Mouse (Mus musculus): Measurements from ENCODE around the gene Csl. TPM values are rescaled to one million over a fixed set of nuclear protein-coding genes. Genes with fewer than 3 reads are reported as not detected.

Gene Csl
- 0.09 TPM in 1 of 2 replicates, not detected in the other for polyA plus RNA-seq (2012; rRNA removed)

- Histone ChIP-seq H3K4me3 (ENCODE audit: control insufficient read depth, insufficient read depth, low read length) (no peak within 1 kb of the TSS), H3K27ac (ENCODE audit: control insufficient read depth, insufficient read depth, low read length) (no peak within 1 kb of the TSS), H3K4me1 (replicated peaks; ENCODE audit: control insufficient read depth, insufficient read depth, low read length) (no peaks in the 10 kb centered on the region), H3K27me3 (ENCODE audit: control insufficient read depth, insufficient read depth, low read length) (no peaks in the 10 kb centered on the region), H3K36me3 (ENCODE audit: control insufficient read depth, insufficient read depth, low read length) (no peaks in the 10 kb centered on the region)
- no peak for DNase-seq
- TF ChIP-seq CTCF (IDR thresholded peaks at IDR 0.05; ENCODE audit: borderline replicate concordance, control insufficient read depth, extremely low read depth, insufficient read depth, low read length, poor library complexity) = no peak
- TF ChIP-seq POLR2A (IDR thresholded peaks at IDR 0.05; ENCODE audit: control insufficient read depth, extremely low read depth, insufficient read depth, low read length, poor library complexity) = no peak
- WGBS = 85% methylated on average over 9 of the region's 9 CpGs
These were observed at the start of gene Csl for GRCm38 (mm10) chr10:99759558-99759957. Gene Csl, minus strand, starts transcription at chr10:99759658.

- DNase-seq = no peak
- Histone ChIP-seq H3K27ac (ENCODE audit: control insufficient read depth, insufficient read depth, low read length) (no peak overlapping the region), H3K27me3 (ENCODE audit: control insufficient read depth, insufficient read depth, low read length) (no peaks in the 10 kb centered on the region), H3K4me1 (replicated peaks; ENCODE audit: control insufficient read depth, insufficient read depth, low read length) (no peaks in the 10 kb centered on the region), H3K4me3 (ENCODE audit: control insufficient read depth, insufficient read depth, low read length) (no peak overlapping the region), H3K36me3 (ENCODE audit: control insufficient read depth, insufficient read depth, low read length) (no peaks in the 10 kb centered on the region)
- 88% methylated on average over 2 of the region's 2 CpGs for WGBS
- TF ChIP-seq POLR2A (IDR thresholded peaks at IDR 0.05; ENCODE audit: control insufficient read depth, extremely low read depth, insufficient read depth, low read length, poor library complexity) (no peak), CTCF (IDR thresholded peaks at IDR 0.05; ENCODE audit: borderline replicate concordance, control insufficient read depth, extremely low read depth, insufficient read depth, low read length, poor library complexity) (no peak)
These were observed 30.0 kb upstream of the Csl start for GRCm38 (mm10) chr10:99789418-99789817.

- Histone ChIP-seq H3K27ac (ENCODE audit: control insufficient read depth, insufficient read depth, low read length) (no peak overlapping the region), H3K4me1 (replicated peaks; ENCODE audit: control insufficient read depth, insufficient read depth, low read length) (no peaks in the 10 kb centered on the region), H3K36me3 (ENCODE audit: control insufficient read depth, insufficient read depth, low read length) (no peaks in the 10 kb centered on the region), H3K4me3 (ENCODE audit: control insufficient read depth, insufficient read depth, low read length) (no peak overlapping the region), H3K27me3 (ENCODE audit: control insufficient read depth, insufficient read depth, low read length) (no peaks in the 10 kb centered on the region)
- DNase-seq = no peak
- WGBS = 91% methylated on average over 12 of the region's 12 CpGs
- TF ChIP-seq CTCF (IDR thresholded peaks at IDR 0.05; ENCODE audit: borderline replicate concordance, control insufficient read depth, extremely low read depth, insufficient read depth, low read length, poor library complexity) (no peak), POLR2A (IDR thresholded peaks at IDR 0.05; ENCODE audit: control insufficient read depth, extremely low read depth, insufficient read depth, low read length, poor library complexity) (no peak)
These were observed 15.0 kb upstream of the Csl start for GRCm38 (mm10) chr10:99774228-99775120.

- Histone ChIP-seq H3K27me3 (ENCODE audit: control insufficient read depth, insufficient read depth, low read length) (no peaks in the 10 kb centered on the region), H3K4me1 (replicated peaks; ENCODE audit: control insufficient read depth, insufficient read depth, low read length) (no peaks in the 10 kb centered on the region), H3K4me3 (ENCODE audit: control insufficient read depth, insufficient read depth, low read length) (no peak overlapping the region), H3K36me3 (ENCODE audit: control insufficient read depth, insufficient read depth, low read length) (no peaks in the 10 kb centered on the region), H3K27ac (ENCODE audit: control insufficient read depth, insufficient read depth, low read length) (no peak overlapping the region)
- WGBS = 97% methylated on average over 2 of the region's 2 CpGs
- no peak for DNase-seq
- TF ChIP-seq CTCF (IDR thresholded peaks at IDR 0.05; ENCODE audit: borderline replicate concordance, control insufficient read depth, extremely low read depth, insufficient read depth, low read length, poor library complexity) (no peak), POLR2A (IDR thresholded peaks at IDR 0.05; ENCODE audit: control insufficient read depth, extremely low read depth, insufficient read depth, low read length, poor library complexity) (no peak)
These were observed 9.3 kb downstream of the Csl start for GRCm38 (mm10) chr10:99750146-99750545.

GRCm38 (mm10) chr10:99748668-99749260, 10.7 kb downstream of the Csl start:
- Histone ChIP-seq H3K36me3 (ENCODE audit: control insufficient read depth, insufficient read depth, low read length) (no peaks in the 10 kb centered on the region), H3K27me3 (ENCODE audit: control insufficient read depth, insufficient read depth, low read length) (no peaks in the 10 kb centered on the region), H3K4me3 (ENCODE audit: control insufficient read depth, insufficient read depth, low read length) (no peak overlapping the region), H3K4me1 (replicated peaks; ENCODE audit: control insufficient read depth, insufficient read depth, low read length) (no peaks in the 10 kb centered on the region), H3K27ac (ENCODE audit: control insufficient read depth, insufficient read depth, low read length) (no peak overlapping the region)
- TF ChIP-seq POLR2A (IDR thresholded peaks at IDR 0.05; ENCODE audit: control insufficient read depth, extremely low read depth, insufficient read depth, low read length, poor library complexity) (no peak), CTCF (IDR thresholded peaks at IDR 0.05; ENCODE audit: borderline replicate concordance, control insufficient read depth, extremely low read depth, insufficient read depth, low read length, poor library complexity) (no peak)
- no peak for DNase-seq
- WGBS = 55% methylated on average over 2 of the region's 2 CpGs

GRCm38 (mm10) chr10:99748009-99748408, 11.4 kb downstream of the Csl start:
- Histone ChIP-seq H3K4me1 (replicated peaks; ENCODE audit: control insufficient read depth, insufficient read depth, low read length) (no peaks in the 10 kb centered on the region), H3K27ac (ENCODE audit: control insufficient read depth, insufficient read depth, low read length) (no peak overlapping the region), H3K4me3 (ENCODE audit: control insufficient read depth, insufficient read depth, low read length) (no peak overlapping the region), H3K36me3 (ENCODE audit: control insufficient read depth, insufficient read depth, low read length) (no peaks in the 10 kb centered on the region), H3K27me3 (ENCODE audit: control insufficient read depth, insufficient read depth, low read length) (no peaks in the 10 kb centered on the region)
- 42% methylated on average over 2 of the region's 2 CpGs for WGBS
- no peak for DNase-seq
- TF ChIP-seq CTCF (IDR thresholded peaks at IDR 0.05; ENCODE audit: borderline replicate concordance, control insufficient read depth, extremely low read depth, insufficient read depth, low read length, poor library complexity) (no peak), POLR2A (IDR thresholded peaks at IDR 0.05; ENCODE audit: control insufficient read depth, extremely low read depth, insufficient read depth, low read length, poor library complexity) (no peak)

Data from thymus, adult 2 months (tissue).